Mouse (Mus musculus) forebrain, postnatal 0 days (tissue): ENCODE results near the gene Cdh1. TPM values are rescaled to one million over a fixed set of nuclear protein-coding genes. Genes with fewer than 3 reads are reported as not detected.

Experiments used
- ATAC-seq: fragments of 200-750 bp; cut with Nextera tagmentation; 2 replicates; pipeline ENCODE4 v1.8.0; 2017; ENCODE audit warnings: mild to moderate bottlenecking, moderate library complexity
- DNase-seq: peaks from one replicate; pipeline ENCODE4 v3.0.0-alpha.2; 2015
- H3K27ac ChIP-seq: fragments of 300-500 bp; sonication (generic); 2 replicates; pipeline ENCODE4 v1.5.1; 2014; ENCODE audit warnings: low read depth, mild to moderate bottlenecking, antibody characterized with exemption, low read length, moderate library complexity, mixed read lengths
- H3K27me3 ChIP-seq: fragments of 300-500 bp; sonication (generic); 2 replicates; pipeline ENCODE4 v1.6.1; 2014; ENCODE audit warnings: mild to moderate bottlenecking, low read length, mixed read lengths; ENCODE audit not compliant: insufficient read depth
- H3K36me3 ChIP-seq: fragments of 300-500 bp; sonication (generic); 2 replicates; pipeline ENCODE4 v1.6.1; 2014; ENCODE audit warnings: mild to moderate bottlenecking, moderate library complexity; ENCODE audit not compliant: insufficient read depth
- H3K4me1 ChIP-seq: fragments of 300-500 bp; sonication (generic); 2 replicates; pipeline ENCODE4 v1.6.1; 2014; ENCODE audit warnings: antibody characterized with exemption; ENCODE audit not compliant: insufficient read depth
- H3K4me2 ChIP-seq: fragments of 300-500 bp; sonication (generic); 2 replicates; pipeline ENCODE4 v1.6.1; 2014; ENCODE audit warnings: low read depth, mild to moderate bottlenecking, moderate library complexity
- H3K4me3 ChIP-seq: fragments of 300-500 bp; sonication (generic); 2 replicates; pipeline ENCODE4 v1.5.1; 2014; ENCODE audit warnings: low read depth, low read length, mixed read lengths
- H3K9ac ChIP-seq: fragments of 300-500 bp; sonication (generic); 2 replicates; pipeline ENCODE4 v1.6.1; 2014; ENCODE audit warnings: mild to moderate bottlenecking
- H3K9me3 ChIP-seq: fragments of 300-500 bp; sonication (generic); 2 replicates; pipeline ENCODE4 v1.6.1; 2016; ENCODE audit warnings: low read length
- CTCF ChIP-seq: sonication (generic); IDR thresholded peaks from 2 replicates; pipeline ENCODE4 v1.5.1; 2016; ENCODE audit warnings: antibody characterized with exemption, control low read depth, low read depth
- WGBS: fragments of 180-500 bp; shearing (Covaris S2); extraction: QIAGEN DNeasy Blood & Tissue Kit; methylation state at CpG from one replicate; pipeline ENCODE4 v1.1.7; 2014; 5-methylcytosine and 5-hydroxymethylcytosine counted together
- polyA plus RNA-seq: library from polyadenylated mRNA; unstranded; fragments of >200 nt; fragmentation: Nextera tagmentation; extraction: Ambion mirVana; gene quantifications from 2 replicates; pipeline ENCODE4 v1.2.1, GENCODE M21; 2015
- total RNA-seq: library from RNA; depleted of rRNA; stranded (reverse); fragments of >200 nt; gene quantifications from 2 replicates; pipeline ENCODE4 v1.2.3, GENCODE M21; 2014

The Cdh1 gene
- total and polyA plus RNA-seq, 2 experiments from 2014 or later: 3.9 TPM

DNA sequence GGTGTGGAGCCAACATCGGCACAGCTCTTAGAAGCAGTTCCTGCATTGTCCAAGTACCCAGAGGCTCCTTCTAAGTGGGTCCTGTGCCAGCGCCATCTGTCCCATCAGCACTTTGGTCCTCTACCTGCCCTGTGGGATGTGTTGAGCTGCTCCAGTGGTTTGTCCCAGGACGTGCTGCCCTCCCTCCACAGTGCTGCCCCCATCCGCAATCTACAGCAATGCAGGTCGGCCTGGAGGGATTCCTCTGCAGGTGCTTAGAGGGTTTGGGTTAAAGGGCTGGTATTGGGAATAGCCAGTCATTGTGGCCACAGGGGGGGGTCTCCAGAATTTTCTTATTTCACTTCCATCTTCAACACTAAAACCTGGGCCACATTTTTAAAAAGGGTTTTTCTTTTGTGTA lies 28.8 kb downstream of the Cdh1 start:
- H3K4me1 ChIP-seq: no peaks in the 10 kb centered on the region
- H3K27ac ChIP-seq: no peak overlapping the region
- H3K4me3 ChIP-seq: no peak overlapping the region
- H3K36me3 ChIP-seq: no peaks in the 10 kb centered on the region
- no peak for TF ChIP-seq CTCF
- 43% methylated on average over 5 of the region's 5 CpGs for WGBS
- DNase-seq (no peak), ATAC-seq (no peak)
- H3K9ac ChIP-seq: no peak overlapping the region
- H3K9me3 ChIP-seq: no peaks in the 10 kb centered on the region
- H3K4me2 ChIP-seq: no peak overlapping the region
- H3K27me3 ChIP-seq: no peaks in the 10 kb centered on the region

DNA sequence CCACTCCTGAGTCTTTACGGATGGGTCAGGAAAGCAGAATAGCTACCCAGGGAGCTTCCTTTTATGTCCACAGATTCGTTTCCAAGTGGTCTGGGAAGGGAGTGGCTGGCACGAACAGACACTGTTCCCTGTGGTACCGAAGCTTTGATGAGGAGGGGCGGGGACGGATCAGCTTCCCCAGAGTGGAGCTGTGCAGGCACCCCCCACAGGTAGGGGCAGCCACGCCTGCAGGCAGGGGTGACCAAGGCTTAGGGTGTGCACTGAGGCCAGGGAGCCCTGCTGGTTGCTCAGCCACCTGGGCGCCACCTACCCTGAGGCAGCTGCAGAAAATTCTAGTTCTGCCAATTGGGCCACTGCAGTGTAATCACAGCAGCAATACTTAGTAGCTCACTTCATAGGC lies 29.5 kb downstream of the Cdh1 start:
- Histone ChIP-seq H3K4me2 (no peak overlapping the region), H3K27ac (no peak overlapping the region), H3K36me3 (no peaks in the 10 kb centered on the region), H3K4me1 (no peaks in the 10 kb centered on the region), H3K9ac (no peak overlapping the region), H3K4me3 (no peak overlapping the region), H3K9me3 (no peaks in the 10 kb centered on the region), H3K27me3 (no peaks in the 10 kb centered on the region)
- no peak for TF ChIP-seq CTCF
- DNase-seq (no peak), ATAC-seq (no peak)
- WGBS: 26% methylated on average over 8 of the region's 8 CpGs

DNA sequence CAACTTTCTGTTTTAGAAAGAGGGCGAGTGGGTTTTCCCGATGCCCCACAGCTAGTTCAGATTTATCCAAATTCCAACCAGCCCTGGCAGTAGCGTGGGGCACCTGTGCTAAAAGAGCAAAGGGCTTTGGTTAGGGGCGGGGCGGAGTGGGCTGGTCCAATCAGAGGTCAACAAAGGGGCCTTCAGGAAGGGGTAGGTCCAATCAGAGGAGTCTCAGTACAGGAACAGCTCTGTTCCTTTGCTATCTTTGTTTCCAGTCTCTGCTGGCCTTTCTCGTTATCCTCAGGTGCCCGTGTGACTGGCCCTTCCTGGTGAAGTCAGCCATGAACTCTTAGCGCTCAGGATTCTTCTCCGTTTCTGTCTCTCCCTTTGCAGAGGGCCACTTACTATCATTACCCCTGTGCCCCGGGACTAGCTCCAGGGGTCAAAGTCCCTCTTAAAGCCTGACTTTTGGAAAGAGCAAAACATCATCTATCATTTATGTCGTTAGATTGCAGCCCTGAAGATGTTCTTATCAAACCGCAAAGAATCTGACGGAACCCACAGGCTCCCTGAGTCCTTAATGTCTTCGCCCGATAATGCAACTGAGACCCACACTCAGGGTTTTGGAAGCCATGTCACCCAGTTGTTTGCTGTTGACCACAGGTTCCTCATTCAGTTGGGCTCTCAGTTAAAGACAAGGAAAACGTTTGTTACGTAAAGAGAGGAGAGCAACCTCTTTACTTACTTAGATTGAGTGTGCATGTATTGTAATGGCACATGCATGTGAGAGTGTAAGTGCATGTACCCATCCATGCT lies 30.4 kb downstream of the Cdh1 start:
- Histone ChIP-seq H3K4me3 (no peak overlapping the region), H3K9me3 (no peaks in the 10 kb centered on the region), H3K4me1 (no peaks in the 10 kb centered on the region), H3K27me3 (no peaks in the 10 kb centered on the region), H3K4me2 (no peak overlapping the region), H3K36me3 (no peaks in the 10 kb centered on the region), H3K27ac (no peak overlapping the region), H3K9ac (no peak overlapping the region)
- DNase-seq: no peak
- ATAC-seq: no peak
- 69% methylated on average over 17 of the region's 17 CpGs for WGBS
- no peak for TF ChIP-seq CTCF

DNA sequence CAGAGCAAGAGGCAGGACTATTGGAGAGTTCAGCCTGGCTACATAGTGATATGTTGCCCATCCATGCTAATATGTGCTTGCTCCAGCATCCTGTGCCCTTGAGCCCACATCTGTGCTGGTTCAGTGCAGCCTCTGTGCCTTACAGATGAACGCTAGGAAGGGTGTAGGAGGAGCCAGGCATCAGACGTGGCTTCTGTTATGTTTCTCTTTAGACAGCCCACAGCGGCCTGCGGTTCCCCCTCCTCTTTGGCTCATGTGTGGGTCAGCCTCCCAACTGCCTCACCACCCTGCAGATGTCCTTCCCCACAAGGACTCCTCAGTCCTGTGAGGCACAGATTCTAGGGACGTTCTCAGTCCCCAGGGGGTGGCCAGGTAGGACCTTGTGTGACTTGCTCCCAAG lies 32.1 kb downstream of the Cdh1 start:
- Histone ChIP-seq H3K36me3 (no peaks in the 10 kb centered on the region), H3K27me3 (no peaks in the 10 kb centered on the region), H3K27ac (no peak overlapping the region), H3K9ac (no peak overlapping the region), H3K4me1 (no peaks in the 10 kb centered on the region), H3K4me2 (no peak overlapping the region), H3K4me3 (no peak overlapping the region), H3K9me3 (no peaks in the 10 kb centered on the region)
- DNase-seq: no peak
- no peak for ATAC-seq
- WGBS: 39% methylated on average over 5 of the region's 5 CpGs
- TF ChIP-seq CTCF: no peak

DNA sequence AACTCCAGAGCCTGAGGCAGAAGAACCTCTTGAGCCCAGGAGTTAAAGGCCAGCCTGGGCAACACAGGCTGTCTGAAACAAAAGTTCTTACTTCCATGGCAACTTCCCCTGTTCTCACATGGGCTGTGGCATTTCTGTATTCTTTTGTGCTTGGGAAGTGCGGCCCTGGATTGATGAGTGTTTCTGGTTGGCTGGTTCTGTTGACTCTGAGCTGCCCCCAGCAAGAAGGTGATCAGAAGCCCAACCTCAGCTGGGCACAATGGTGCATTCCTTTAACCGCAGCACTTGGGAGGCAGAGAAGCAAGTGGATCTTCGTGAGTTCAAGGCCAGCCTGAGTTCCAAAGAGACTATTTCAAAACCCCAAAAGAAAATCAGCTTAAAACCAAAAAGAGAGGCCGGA lies 34.3 kb downstream of the Cdh1 start:
- no peak overlapping the region for H3K27ac ChIP-seq
- H3K4me1 ChIP-seq: no peaks in the 10 kb centered on the region
- no peak for TF ChIP-seq CTCF
- no peak overlapping the region for H3K4me3 ChIP-seq
- H3K27me3 ChIP-seq: no peaks in the 10 kb centered on the region
- no peaks in the 10 kb centered on the region for H3K9me3 ChIP-seq
- DNase-seq: no peak
- no peaks in the 10 kb centered on the region for H3K36me3 ChIP-seq
- no peak overlapping the region for H3K4me2 ChIP-seq
- 63% methylated on average over 4 of the region's 4 CpGs for WGBS
- no peak for ATAC-seq
- no peak overlapping the region for H3K9ac ChIP-seq

DNA sequence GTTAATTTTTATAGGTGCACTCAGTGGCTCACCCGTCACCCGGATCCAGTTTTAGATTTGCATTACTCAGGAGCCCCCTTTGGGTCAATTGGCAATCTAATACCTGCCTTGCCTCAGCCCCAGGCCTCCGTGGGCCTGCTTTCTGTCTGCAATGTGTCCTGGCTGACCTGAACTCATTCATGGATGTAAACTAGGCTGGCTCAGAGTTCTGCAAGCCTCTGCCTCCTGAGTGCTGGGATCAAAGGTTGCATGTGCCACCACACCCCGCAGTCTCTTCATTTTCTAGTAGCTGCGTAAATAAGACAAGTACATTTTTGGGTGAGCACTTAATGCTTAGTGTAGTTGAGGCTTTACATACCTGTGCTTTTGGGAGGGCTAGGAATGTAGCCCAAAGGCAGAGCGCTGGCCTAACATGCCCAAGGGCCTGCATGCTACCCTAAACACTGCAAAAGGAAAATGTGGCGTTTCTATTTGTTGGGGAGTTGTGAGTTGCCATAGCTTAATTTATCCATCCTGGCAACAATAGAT lies 35.7 kb downstream of the Cdh1 start:
- Histone ChIP-seq H3K27ac (no peak overlapping the region), H3K4me3 (no peak overlapping the region), H3K9me3 (no peaks in the 10 kb centered on the region), H3K4me1 (no peaks in the 10 kb centered on the region), H3K27me3 (no peaks in the 10 kb centered on the region), H3K9ac (no peak overlapping the region), H3K36me3 (no peaks in the 10 kb centered on the region), H3K4me2 (no peak overlapping the region)
- DNase-seq (no peak), ATAC-seq (no peak)
- WGBS: 93% methylated on average over 7 of the region's 7 CpGs
- TF ChIP-seq CTCF: no peak

DNA sequence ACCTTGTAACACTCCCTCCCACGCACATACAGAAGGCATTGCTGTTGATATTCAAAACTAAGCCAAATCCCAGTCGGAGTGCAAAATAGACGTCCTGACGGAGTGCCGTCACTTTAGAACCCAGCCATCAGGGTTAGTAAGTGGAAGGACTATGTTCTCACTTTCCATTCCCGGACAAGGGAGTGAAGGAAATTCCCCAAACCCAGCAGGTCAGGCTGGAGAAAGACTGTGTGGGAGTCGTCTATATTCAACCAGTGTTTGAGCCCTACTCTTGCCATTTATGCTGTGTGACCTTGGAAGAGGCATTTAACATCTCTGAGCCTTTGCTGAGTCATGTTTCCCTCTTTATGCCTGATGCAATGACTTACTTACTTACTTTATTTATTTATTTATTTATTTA lies 37.1 kb downstream of the Cdh1 start:
- no peak for TF ChIP-seq CTCF

More for the DNA sequence above, 37.1 kb downstream of the Cdh1 start:
- ATAC-seq: no peak
- Histone ChIP-seq H3K4me2 (no peak overlapping the region), H3K27me3 (no peaks in the 10 kb centered on the region), H3K27ac (no peak overlapping the region), H3K4me3 (no peak overlapping the region), H3K9ac (no peak overlapping the region), H3K36me3 (no peaks in the 10 kb centered on the region), H3K4me1 (no peaks in the 10 kb centered on the region), H3K9me3 (no peaks in the 10 kb centered on the region)
- WGBS: 87% methylated on average over 7 of the region's 7 CpGs
- DNase-seq: no peak
